Mouse (Mus musculus) 3134 (cell line): ENCODE results near the gene Slc2a4.
"Not testable (repeated sequence)": the region's sequence is repeated elsewhere in the genome, so short reads cannot be mapped to it uniquely, and the experiment has no call there.

Experiments
- DNase-seq: peaks from one replicate; pipeline ENCODE4 v3.0.0-alpha.2; 2011; ENCODE audit warnings: low spot score; ENCODE audit not compliant: insufficient read length; ENCODE audit errors: extremely low read depth

Gene Slc2a4

DNA sequence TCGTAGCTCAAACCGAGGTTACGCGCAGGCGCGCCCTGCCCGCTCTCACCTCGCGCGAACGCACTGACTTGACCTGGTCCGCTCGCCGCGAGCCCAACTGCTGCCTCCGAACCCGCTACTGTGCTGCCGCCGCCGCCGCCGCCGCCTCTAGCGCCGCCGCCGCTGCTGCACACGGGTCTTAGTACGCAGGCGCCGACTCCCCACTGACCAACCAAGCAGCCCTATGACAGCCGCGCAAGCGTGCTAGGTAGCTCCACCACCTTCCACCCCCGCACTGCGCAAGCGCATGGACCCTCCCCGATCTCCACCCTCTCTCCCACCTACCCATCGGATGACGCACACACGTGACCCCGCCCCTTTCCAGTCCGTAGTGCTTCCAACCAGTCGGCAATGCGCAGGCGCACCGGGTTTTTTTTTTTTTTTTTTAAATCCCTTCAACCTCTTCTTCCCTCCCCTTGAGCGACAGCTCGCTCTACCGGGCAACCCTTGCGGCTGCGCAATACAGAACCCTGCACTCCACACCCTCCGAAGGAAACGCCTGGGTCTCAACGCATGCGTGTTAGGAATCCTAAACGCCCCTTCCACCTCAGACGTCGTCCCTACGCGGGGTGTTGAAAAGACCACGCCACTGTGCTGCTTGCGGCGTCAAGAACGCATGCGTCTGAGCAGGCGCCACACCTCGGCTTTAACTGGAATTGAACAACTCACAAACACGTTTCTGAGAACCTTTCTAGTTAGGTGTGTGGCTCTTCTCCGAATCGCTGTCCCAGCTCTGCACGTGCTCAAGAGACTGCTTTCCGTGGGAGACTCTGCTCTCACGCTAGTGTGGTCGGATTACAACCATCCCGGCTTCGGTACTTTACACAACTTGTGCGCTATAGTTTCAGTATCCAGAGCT is 26.6 kb downstream of the Slc2a4 start, which contains the start of gene Eif5a:
Eif5a (minus strand) TSS at position 845 of the 898 bp plus-strand sequence.
- peak; percentile 100 for DNase-seq

DNA sequence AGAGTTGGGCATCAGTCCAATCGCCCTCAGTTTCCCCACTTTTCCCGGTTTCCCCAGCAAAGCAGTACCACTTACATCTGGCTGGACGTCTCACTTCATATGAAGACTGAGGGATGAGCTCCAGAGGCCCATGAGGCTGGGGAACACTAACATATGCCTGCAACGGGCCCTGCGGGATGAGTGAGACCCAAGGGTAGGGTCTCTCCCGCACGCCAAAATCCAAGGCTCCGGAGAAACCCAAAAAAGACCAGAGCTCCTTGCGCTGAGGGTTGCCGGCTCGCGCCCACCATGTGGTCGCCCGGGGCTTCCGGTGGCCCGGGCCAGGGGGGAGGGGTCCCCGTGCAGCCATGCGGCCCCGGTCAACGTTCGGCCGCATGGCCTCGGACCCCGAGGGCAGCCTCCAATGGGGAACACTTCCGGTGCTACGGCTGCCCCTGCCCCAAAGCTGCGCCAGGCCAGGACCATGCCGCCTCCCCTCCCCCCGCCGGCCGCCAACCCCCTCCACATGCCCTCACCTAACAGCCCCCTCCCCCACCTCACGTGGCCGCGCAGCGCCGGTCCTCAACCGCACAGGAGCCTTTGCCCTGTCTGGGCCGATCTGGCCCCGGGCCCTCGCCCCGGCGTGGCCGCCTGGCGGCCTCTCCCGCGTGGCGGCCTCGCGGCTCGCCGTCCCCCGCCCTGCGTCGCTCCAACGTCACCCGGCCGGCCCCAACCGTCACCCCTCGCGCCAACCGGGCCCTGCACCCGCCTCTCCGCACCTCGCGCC is 27.5 kb downstream of the Slc2a4 start:
- DNase-seq = peak; percentile 65

DNA sequence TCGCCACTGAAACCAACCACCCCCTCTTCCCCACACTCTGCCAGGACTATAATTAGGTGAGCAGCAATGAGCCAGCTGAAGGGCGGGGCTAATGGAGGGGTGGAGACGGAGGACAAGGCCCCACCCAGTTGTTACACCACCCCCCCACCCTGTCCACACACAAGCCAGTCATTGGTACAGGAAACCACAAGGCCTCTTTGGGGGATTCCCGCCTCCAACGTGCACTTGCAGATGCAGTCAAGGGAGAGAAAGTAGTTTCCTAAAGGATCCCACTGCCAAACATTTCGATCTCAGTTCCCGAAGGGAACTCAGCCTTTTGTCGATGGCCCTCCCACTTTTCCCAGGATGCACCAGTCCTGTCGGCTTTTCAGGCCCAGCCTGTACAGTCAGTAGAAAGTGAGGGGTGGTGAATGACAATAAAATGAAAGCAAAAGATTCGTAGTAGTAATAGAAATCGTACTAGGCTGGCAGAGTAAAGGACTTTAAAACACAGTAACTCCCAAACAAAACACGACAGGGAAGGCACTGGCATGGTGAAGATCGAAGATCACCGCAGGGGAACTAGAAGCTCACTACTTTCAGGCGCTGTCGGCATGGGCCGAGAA is 28.2 kb downstream of the Slc2a4 start:
- peak; percentile 82 for DNase-seq

DNA sequence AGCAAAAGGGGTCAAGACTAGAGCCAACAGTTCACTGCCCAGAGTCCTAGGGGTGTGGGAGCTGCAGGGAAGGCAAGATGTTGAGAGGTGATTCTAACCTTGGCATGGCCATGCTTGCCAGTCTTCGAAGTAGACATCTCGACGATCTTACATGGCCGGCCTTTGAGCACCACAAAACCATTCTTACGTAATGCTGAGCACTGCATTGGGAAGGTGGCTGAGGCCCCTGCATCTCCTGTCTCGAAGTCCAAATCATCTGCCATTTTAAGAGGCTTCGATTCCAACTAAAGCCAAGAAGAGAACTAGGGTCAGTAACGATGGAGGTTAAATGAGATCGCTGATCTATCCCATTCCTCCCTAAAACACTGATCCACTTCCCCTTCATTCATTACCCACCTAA is 28.9 kb downstream of the Slc2a4 start:
- DNase-seq = no peak

DNA sequence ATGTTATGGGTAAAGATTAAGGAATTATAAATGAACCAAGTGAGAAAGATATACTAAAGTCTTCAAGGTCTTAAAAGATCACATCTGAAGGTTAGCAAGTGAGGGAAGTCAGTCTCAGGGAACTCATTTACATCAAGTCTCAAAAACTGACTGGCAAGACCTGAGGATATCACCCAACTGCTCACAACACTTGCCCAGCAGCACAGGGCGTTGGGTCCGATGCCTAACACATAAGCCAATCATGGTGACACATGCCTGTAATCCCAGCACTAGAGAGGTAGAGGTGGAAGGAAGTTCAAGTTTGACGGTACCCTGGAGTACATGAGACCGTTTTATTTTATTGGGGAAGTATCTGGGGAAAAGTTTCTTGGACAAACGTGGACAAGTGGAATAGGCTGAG is 29.9 kb downstream of the Slc2a4 start:
- no peak for DNase-seq

DNA sequence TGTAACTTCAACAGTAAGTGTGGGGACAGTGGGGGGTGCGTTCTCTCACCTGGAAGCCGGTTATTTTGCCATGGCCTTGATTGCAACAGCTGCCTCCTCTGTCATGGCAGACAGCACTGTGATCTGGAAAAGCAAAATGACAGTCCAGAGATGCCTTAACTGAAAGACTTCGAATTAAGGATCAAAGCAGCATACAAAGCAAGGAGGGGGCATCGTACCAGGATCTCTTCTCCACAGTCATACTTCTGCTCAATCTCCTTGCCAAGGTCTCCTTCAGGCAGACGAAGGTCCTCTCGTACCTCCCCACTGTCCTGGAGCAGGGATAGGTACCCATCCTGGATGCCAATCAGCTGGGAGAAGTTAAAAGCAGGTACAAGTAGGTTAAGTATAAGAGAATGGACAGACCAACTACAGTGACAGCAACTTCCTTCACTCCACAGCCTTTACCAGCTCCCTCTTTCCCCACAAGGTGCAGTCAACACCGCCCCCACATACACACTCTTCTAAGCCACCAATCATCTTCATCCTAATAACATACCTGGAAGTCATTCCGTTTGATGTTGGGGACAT is 30.5 kb downstream of the Slc2a4 start:
- no peak for DNase-seq

DNA sequence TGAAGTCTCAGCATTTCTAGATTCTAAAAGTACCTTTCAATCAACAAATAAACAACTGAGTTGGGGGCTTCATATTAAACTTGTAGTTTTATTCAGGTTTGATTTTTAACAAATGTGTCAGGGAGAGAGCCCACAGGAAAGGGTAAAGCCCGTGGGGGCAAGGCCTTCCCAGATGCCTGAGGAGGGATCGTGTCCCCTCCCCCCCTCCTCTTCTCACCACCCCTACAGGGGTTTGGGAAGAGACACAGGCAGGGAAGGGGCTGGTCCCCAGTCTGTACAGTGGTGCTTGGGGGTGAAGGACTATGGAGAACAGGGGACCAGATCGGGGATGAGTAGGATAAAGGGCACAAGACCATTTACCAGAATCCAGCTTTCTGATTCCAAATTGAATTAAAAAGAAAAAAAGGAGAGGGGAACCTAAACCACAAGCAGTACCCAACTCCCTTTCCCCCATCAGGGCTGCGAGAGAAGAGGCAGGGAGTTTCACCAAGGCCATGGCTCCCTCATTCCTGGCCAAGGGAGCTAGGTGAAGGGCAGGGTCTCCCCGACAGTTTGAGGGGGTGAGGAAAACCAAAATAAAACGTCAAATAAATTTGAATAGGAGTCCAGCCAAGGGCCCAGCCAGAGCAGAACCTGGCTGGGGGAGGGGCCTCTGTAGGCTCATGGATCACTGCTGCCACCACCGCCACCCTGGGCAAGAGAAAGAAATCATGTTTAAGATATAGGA is 31.2 kb downstream of the Slc2a4 start:
- not testable (repeated sequence) for DNase-seq

DNA sequence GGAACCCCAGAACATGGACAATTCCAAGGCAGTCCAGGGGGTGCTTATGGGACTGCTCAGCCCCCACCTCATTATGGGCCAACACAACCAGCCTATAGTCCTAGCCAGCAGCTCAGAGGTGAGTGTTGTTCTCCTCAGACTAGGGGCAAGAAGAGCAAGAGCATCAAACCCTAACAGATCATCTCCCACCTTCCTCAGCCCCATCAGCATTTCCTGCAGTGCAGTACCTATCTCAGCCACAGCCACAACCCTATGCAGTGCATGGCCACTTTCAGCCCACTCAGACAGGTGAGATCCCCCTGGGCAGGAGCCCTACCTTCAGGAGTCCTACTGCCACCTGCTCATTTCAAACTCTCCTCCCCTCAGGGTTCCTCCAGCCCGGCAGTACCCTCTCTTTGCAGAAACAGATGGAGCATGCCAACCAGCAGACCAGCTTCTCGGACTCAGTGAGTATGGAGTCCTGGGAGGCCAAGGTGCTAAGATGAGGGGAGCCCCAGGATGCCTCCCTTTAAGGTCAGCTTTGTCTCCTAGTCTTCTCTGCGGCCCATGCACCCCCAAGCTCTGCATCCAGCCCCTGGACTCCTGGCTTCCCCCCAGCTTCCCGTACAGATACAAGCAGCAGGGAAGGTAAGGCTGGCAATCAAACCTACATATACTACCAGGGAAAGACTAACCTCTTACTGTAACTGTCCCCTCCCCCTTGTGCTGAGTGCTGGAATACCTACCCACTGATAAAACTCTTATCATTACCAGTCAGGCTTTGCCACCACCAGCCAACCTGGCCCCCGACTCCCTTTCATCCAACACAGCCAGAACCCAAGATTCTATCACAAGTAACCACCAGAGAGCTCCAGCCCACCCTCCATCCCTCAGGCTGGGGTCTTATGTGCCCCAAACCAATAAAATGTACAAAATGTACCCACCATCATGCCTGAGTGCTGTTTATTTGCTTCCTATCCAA is 32.0 kb downstream of the Slc2a4 start:
- no peak for DNase-seq

DNA sequence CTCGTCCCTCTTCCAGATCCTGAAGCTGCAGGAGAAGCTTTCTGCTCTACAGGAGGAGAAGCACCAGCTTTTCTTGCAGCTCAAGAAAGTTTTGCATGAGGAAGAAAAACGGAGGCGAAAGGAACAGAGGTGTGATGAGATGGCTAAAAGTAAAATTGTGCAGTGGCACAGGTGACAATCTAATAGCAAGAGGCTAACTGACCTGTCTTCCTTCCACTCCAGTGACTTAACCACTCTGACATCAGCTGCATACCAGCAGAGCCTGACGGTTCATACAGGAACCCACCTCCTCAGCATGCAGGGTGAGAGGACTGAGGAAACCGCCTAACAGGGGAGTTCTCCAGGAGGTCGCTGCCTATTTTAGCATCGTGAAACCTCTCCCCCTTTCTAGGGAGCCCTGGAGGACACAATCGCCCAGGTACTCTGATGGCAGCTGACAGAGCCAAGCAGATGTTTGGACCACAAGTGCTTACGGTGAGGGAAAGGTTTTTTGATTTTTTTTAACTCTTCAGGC is 33.0 kb downstream of the Slc2a4 start:
- DNase-seq = no peak

DNA sequence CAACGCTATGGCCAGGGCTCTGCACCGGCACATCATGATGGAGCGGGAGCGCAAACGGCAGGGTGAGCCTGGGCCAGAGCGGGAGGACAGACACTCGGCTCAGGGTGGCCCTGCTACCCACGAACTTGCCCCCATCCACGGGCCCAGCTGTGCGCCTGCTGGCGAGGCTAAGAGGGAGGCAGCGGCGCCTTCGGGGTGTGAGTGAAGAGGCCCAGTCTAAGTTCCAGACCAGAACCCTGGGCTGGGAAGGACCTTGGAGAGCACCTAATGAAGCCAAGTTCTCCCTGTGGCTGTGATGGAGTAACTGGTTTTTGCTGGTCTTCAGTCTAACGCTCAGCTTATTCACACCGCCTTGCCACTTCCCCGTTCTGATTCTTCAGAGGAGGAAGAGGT is 33.6 kb downstream of the Slc2a4 start:
- no peak for DNase-seq

DNA sequence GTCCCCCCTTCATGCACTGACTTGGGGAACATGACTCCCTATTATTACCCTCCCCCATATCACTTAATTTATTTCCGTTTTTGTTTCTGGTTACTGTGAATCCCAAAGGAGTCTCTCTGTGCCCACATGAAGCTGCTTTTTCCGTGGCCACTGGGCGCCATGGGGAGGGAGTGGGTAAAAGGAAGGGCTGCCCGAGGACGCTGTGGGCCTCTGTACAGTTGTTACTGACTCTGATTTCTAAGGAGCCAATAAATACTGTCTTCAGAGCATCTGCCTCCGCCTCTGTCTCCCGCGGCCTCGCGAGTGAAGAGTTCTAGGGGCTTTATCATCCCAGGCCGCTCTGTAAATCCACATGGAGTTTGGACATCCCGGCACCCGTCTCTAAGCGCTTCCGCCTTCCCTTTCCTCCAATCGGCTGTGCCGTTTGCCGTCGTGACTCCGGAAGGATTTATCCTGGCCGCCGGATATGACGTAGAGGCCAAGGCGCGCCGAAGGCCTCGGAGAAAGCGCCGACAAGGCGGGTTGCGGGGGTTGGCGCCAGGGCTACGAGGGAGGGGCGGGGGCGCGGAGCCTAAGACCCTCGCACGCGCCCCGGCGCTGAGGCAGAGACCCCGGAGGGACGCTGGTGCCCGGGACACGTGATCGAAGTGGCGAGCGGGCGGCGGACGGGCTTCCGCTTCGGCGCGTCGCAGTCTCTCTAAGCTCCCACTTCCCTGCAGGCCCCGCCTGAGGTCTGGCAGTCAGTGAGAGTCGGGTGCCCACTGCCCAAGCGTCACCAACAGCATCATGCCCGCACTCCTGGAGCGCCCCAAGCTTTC is 34.2 kb downstream of the Slc2a4 start, which contains the start of gene Gps2:
Gps2 (plus strand) TSS at position 335 of the 818 bp plus-strand sequence.
- DNase-seq = peak; percentile 87

DNA sequence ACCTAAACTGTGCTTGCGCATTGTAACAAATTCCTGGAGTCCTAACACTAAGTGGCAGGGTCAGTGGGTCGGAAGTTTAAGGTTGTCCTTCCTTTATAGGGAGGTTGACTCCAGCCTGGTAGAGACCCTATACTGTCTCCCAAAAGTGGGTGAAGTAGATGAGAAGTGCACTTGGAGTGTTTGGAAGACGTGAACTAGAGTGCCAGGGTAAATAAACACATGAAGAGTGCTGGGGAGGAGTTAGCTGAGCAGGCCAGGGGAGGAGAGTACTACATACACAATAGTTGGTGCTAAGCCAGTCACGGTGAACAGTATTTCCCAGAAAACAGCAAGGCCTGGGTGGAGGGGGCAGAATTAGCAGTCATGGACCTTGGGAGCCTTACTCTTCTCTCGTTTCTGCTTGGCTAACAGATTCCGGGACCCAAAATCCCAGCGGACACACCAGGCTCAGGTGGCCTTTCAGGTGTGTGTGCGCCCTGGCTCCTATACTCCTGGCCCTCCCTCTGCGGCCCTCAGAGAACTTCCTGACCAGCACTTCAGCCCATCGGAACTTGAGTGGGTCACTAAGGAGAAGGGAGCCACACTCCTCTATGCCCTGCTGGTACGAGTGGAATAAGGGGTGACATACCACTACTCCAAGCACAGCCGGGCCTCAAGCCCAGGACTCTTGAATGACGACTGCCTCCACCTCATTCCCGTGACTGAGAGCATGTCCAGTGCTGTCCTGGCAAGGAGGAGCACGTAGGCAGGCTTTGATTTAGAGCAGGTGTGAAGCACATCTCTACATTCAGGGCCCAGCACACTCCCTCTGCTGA is 35.1 kb downstream of the Slc2a4 start:
- no peak for DNase-seq

DNA sequence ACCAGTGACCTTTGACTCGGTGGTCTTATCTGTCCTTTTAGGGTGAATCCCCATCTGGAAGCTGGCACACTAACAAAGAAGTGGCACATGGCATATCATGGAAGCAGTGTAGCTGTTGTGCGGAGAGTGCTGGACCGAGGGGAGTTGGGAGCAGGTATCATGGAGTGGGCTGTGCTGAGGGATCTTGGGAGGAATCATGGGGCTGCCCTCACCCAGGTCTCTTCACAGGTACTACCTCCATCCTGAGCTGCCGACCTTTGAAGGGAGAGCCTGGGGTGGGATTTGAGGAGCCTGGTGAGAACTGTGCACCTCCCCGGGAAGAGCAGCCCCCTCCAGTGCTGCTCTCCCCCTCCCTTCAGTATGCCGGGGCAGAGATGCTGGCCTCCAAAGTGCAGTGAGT is 36.3 kb downstream of the Slc2a4 start:
- no peak for DNase-seq

DNA sequence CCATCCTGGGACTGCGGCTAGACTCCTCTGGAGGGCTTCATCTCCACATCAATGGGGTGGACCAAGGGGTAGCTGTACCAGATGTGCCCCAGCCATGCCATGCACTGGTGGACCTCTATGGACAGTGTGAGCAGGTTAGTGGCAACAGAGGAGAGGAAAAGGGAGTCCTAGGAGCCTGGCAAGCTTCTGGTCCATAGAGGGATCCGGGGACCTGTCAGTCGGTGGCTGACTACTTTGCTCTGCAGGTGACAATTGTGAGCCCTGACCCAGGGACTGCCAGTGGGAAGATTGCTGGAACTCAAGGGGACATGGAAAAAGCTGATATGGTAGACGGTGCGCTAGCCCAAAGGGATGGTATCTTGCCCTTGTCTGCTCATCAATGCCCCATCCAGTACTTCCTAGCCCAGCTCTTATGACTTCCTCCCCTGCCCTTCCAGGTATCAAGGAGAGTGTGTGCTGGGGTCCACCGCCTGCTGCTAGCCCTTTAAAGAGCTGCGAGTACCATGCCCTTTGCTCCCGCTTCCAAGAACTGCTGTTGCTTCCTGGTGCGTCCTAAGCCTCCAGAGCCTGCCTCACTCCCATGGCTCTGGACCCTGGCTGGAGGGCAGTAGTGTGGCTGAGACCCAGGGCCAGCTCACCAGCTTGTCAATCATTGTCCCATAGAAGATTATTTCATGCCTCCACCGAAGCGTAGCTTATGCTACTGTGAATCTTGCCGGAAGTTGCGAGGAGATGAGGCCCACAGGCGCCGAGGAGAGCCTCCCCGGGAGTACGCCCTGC is 37.0 kb downstream of the Slc2a4 start:
- DNase-seq = no peak

DNA sequence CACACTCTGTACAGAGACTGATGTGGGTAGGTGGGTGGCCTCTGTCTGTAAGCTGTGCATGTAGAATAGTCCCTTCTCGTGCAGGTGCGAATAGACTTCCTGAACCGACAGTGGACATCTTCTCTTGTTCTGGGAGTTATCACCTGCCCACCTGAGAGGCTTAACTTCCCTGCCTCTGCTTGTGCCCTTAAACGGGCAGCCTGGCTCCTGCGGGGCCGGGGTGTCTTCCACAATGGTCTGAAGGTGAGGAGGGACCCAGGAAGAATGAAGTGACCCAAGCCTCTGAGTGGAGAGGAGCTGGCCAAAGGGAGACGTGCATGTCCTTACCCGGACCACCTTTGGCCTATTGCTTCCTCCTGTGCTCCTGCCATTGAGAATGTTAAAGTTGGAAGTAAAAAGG is 37.8 kb downstream of the Slc2a4 start:
- no peak for DNase-seq

DNA sequence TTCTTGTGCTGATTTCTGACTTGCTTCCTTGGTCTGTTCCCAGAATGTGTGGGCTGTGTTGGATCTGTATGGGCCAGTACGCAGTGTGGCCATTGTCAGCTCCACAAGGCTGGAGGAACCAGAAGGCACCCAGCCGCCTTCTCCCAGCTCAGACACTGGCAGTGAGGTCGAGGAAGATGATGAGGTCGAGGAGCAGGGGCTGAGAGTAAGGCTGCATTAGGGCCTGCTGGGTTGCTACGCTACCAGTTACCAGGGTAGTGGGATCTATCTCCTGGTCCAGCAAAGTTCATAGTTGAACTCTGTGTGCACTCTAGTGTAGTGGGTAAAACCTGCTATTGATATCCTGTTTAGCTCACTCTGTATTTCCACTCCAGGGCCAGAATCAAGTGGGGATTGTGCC is 38.8 kb downstream of the Slc2a4 start:
- no peak for DNase-seq

DNA sequence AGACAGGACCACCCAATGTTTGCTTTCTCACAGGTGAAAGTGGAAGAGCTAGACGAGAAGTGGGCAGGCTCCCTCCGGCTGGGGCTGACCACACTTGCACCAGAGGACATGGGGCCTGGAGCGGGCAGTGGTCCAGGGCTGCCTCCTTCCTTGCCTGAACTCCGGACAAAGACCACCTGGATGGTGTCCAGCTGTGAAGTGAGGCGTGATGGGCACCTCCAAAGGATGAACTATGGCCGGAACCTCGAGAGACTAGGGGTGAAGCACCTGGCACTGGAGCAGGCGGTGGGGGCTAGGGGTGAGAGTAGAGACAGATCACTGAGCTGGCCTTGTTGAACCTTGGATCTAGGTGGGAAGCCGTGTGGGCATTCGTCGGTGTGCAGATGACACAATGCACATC is 39.3 kb downstream of the Slc2a4 start:
- DNase-seq = no peak
